Mouse (Mus musculus) myocyte (in vitro differentiated cells): ENCODE results near the gene Hnrnpl. TPM values are rescaled to one million over a fixed set of nuclear protein-coding genes. Genes with fewer than 3 reads are reported as not detected.

Source experiments
- H3K27me3 ChIP-seq: one replicate; pipeline ENCODE4 v1.6.1; 2011; ENCODE audit not compliant: control insufficient read depth, insufficient read depth, insufficient read length
- H3K36me3 ChIP-seq: one replicate; pipeline ENCODE4 v1.6.1; 2011; ENCODE audit not compliant: control insufficient read depth, insufficient read depth
- H3K4me2 ChIP-seq: one replicate; pipeline ENCODE4 v1.6.1; 2011; ENCODE audit warnings: low read depth, control low read depth
- H3K4me3 ChIP-seq: one replicate; pipeline ENCODE4 v1.5.1; 2011; ENCODE audit warnings: mild to moderate bottlenecking, control low read depth, moderate library complexity
- H3K79me2 ChIP-seq: one replicate; pipeline ENCODE4 v1.6.1; 2011; ENCODE audit not compliant: control insufficient read depth, insufficient read depth
- H3ac ChIP-seq: one replicate; pipeline ENCODE4 v1.6.1; 2011; ENCODE audit not compliant: control insufficient read depth, insufficient read length
- CEBPB ChIP-seq: IDR thresholded peaks from 2 replicates; pipeline ENCODE4 v1.6.1; 2011; ENCODE audit warnings: mild to moderate bottlenecking, moderate library complexity; ENCODE audit not compliant: poor library complexity, insufficient read depth, severe bottlenecking
- E2F4 ChIP-seq: IDR thresholded peaks from one replicate; pipeline ENCODE4 v1.6.1; 2011; ENCODE audit warnings: mild to moderate bottlenecking, control low read depth, moderate library complexity; ENCODE audit not compliant: insufficient read depth
- MAX ChIP-seq: IDR thresholded peaks from one replicate; pipeline ENCODE4 v1.6.1; 2011; ENCODE audit warnings: low read depth, mild to moderate bottlenecking, control low read depth
- MYOD1 ChIP-seq, 3 experiments: IDR thresholded peaks; one replicate each; pipeline ENCODE4 v1.6.1; 2011; ENCODE audit warnings: control low read depth in 2 of 3, low read depth in 2 of 3, mild to moderate bottlenecking in 2 of 3, moderate library complexity in 1 of 3; ENCODE audit not compliant: insufficient read length in 2 of 3, control insufficient read depth in 1 of 3
- MYOG ChIP-seq, 3 experiments: IDR thresholded peaks; one replicate each; pipeline ENCODE4 v1.6.1; 2011; ENCODE audit warnings: control low read depth in 2 of 3, low read depth in 2 of 3, mild to moderate bottlenecking in 2 of 3; ENCODE audit not compliant: insufficient read length in 2 of 3, control insufficient read depth in 1 of 3, insufficient read depth in 1 of 3
- POLR2A ChIP-seq: IDR thresholded peaks from one replicate; pipeline ENCODE4 v1.6.1; 2011; ENCODE audit warnings: low read depth, mild to moderate bottlenecking, control low read depth, moderate library complexity; ENCODE audit not compliant: insufficient read length
- POLR2AphosphoS2 ChIP-seq: IDR thresholded peaks from one replicate; pipeline ENCODE4 v1.6.1; 2011; ENCODE audit warnings: low read depth, control low read depth; ENCODE audit not compliant: insufficient read length
- REST ChIP-seq: IDR thresholded peaks from one replicate; pipeline ENCODE4 v1.6.1; 2011; ENCODE audit warnings: mild to moderate bottlenecking, control low read depth, moderate library complexity; ENCODE audit not compliant: insufficient read depth, insufficient read length
- SRF ChIP-seq: IDR thresholded peaks from one replicate; pipeline ENCODE4 v1.6.1; 2011; ENCODE audit warnings: low read depth; ENCODE audit not compliant: control insufficient read depth, insufficient read length
- TCF12 ChIP-seq: IDR thresholded peaks from one replicate; pipeline ENCODE4 v1.6.1; 2011; ENCODE audit warnings: mild to moderate bottlenecking, control low read depth; ENCODE audit not compliant: poor library complexity, insufficient read depth, severe bottlenecking
- TCF3 ChIP-seq: IDR thresholded peaks from one replicate; pipeline ENCODE4 v1.6.1; 2011; ENCODE audit warnings: low read depth, control low read depth; ENCODE audit not compliant: insufficient read length
- USF1 ChIP-seq: IDR thresholded peaks from one replicate; pipeline ENCODE4 v1.6.1; 2011; ENCODE audit warnings: low read depth, mild to moderate bottlenecking, control low read depth, moderate library complexity
- polyA plus RNA-seq: library from polyadenylated mRNA; unstranded; fragments of >200 nt; fragmentation: generic; extraction: Trizol; gene quantifications from one replicate; pipeline ENCODE4 v1.2.1, GENCODE M21; 2012; ENCODE audit warnings: missing spikeins

Hnrnpl gene
- polyA plus RNA-seq, 1 experiment: 230 TPM

GRCm38 (mm10) chr7:28780857-28781256, 27.5 kb upstream of the Hnrnpl start:
- Histone ChIP-seq H3K36me3 (peaks cover 8% of the 10 kb centered on the region), H3K79me2 (no peaks in the 10 kb centered on the region), H3K4me2 (no peak overlapping the region), H3K4me3 (no peak overlapping the region), H3K27me3 (no peaks in the 10 kb centered on the region), H3ac (no peak overlapping the region)
- TF ChIP-seq MAX (no peak), REST (no peak), POLR2A (no peak), CEBPB (no peak), MYOG (IDR thresholded peaks at IDR 0.05; ENCODE audit: control insufficient read depth in 1 of 3, insufficient read depth in 1 of 3, insufficient read length in 2 of 3, low read depth in 2 of 3) (no peak), SRF (no peak), TCF12 (no peak), E2F4 (no peak), TCF3 (no peak), MYOD1 (IDR thresholded peaks at IDR 0.05; ENCODE audit: control insufficient read depth in 1 of 3, insufficient read length in 2 of 3, low read depth in 2 of 3) (no peak), USF1 (no peak)

- TF ChIP-seq TCF3 (no peak), POLR2AphosphoS2 (no peak), MYOD1 (IDR thresholded peaks at IDR 0.05; ENCODE audit: control insufficient read depth in 1 of 3, insufficient read length in 2 of 3, low read depth in 2 of 3) (no peak), REST (no peak), POLR2A (no peak), TCF12 (no peak), SRF (no peak), E2F4 (no peak), MAX (no peak)
- H3K79me2 ChIP-seq: no peaks in the 10 kb centered on the region
- no peak overlapping the region for H3K4me2 ChIP-seq
- peaks cover 8% of the 10 kb centered on the region for H3K36me3 ChIP-seq
- H3K27me3 ChIP-seq: no peaks in the 10 kb centered on the region
- H3ac ChIP-seq: no peak overlapping the region
- H3K4me3 ChIP-seq: no peak overlapping the region
Observed at GRCm38 (mm10) chr7:28781261-28781663, 27.1 kb upstream of the Hnrnpl start.

GRCm38 (mm10) chr7:28785161-28785560, 23.2 kb upstream of the Hnrnpl start:
- no peaks in the 10 kb centered on the region for H3K79me2 ChIP-seq
- TF ChIP-seq MAX (no peak), USF1 (no peak), MYOG (IDR thresholded peaks at IDR 0.05; ENCODE audit: control insufficient read depth in 1 of 3, insufficient read depth in 1 of 3, insufficient read length in 2 of 3, low read depth in 2 of 3) (no peak), E2F4 (no peak), TCF12 (no peak), POLR2AphosphoS2 (no peak)
- H3K36me3 ChIP-seq: no peaks in the 10 kb centered on the region

GRCm38 (mm10) chr7:28787884-28788283, 20.5 kb upstream of the Hnrnpl start:
- TF ChIP-seq MYOG (IDR thresholded peaks at IDR 0.05; ENCODE audit: control insufficient read depth in 1 of 3, insufficient read depth in 1 of 3, insufficient read length in 2 of 3, low read depth in 2 of 3) (no peak), USF1 (no peak), TCF3 (no peak), POLR2A (no peak), TCF12 (no peak), SRF (no peak), MYOD1 (IDR thresholded peaks at IDR 0.05; ENCODE audit: control insufficient read depth in 1 of 3, insufficient read length in 2 of 3, low read depth in 2 of 3) (no peak), E2F4 (no peak), POLR2AphosphoS2 (no peak), MAX (no peak), CEBPB (no peak), REST (no peak)
- Histone ChIP-seq H3K36me3 (no peaks in the 10 kb centered on the region), H3K4me3 (no peak overlapping the region), H3ac (no peak overlapping the region), H3K79me2 (no peaks in the 10 kb centered on the region), H3K4me2 (no peak overlapping the region), H3K27me3 (no peaks in the 10 kb centered on the region)

More at GRCm38 (mm10) chr7:28785161-28785560, 23.2 kb upstream of the Hnrnpl start:
- Histone ChIP-seq H3K4me2 (no peak overlapping the region), H3K27me3 (no peaks in the 10 kb centered on the region), H3ac (no peak overlapping the region), H3K4me3 (no peak overlapping the region)

GRCm38 (mm10) chr7:28788307-28789195, 19.8 kb upstream of the Hnrnpl start, which contains the start of gene Rinl:
Rinl (plus strand) TSS chr7:28788969.
- Histone ChIP-seq H3K27me3 (no peaks in the 10 kb centered on the region), H3K4me2 (no peak within 1 kb of the TSS), H3K4me3 (no peak within 1 kb of the TSS), H3ac (no peak within 1 kb of the TSS), H3K36me3 (no peaks in the 10 kb centered on the region), H3K79me2 (no peaks in the 10 kb centered on the region)
- TF ChIP-seq TCF3 (no peak), E2F4 (no peak), SRF (no peak), MYOG (IDR thresholded peaks at IDR 0.05; ENCODE audit: control insufficient read depth in 1 of 3, insufficient read depth in 1 of 3, insufficient read length in 2 of 3, low read depth in 2 of 3) (no peak)
